Mouse (Mus musculus) heart, embryonic 13.5 days (tissue): ENCODE measurements around the gene Fyttd1. TPM values are rescaled to one million over a fixed set of nuclear protein-coding genes. Genes with fewer than 3 reads are reported as not detected.

ENCODE experiments used
- ATAC-seq: fragments of 200-750 bp; cut with Nextera tagmentation; 2 replicates; pipeline ENCODE4 v1.8.0; 2017; ENCODE audit warnings: moderate TSS enrichment; ENCODE audit not compliant: insufficient number of reproducible peaks, low FRiP score, low TSS enrichment; ENCODE audit errors: extremely low read depth
- H3K27ac ChIP-seq: fragments of 300-500 bp; sonication (generic); replicated peaks from 2 replicates; pipeline ENCODE4 v1.5.1; 2015; ENCODE audit warnings: moderate library complexity, mild to moderate bottlenecking, inconsistent platforms
- H3K27me3 ChIP-seq: fragments of 300-500 bp; sonication (generic); replicated peaks from 2 replicates; pipeline ENCODE4 v1.6.1; 2015; ENCODE audit warnings: mild to moderate bottlenecking, inconsistent platforms
- H3K36me3 ChIP-seq: fragments of 300-500 bp; sonication (generic); 2 replicates; pipeline ENCODE4 v1.6.1; 2015; ENCODE audit warnings: mild to moderate bottlenecking, inconsistent platforms
- H3K4me1 ChIP-seq: fragments of 300-500 bp; sonication (generic); 2 replicates; pipeline ENCODE4 v1.6.1; 2015; ENCODE audit warnings: inconsistent platforms
- H3K4me2 ChIP-seq: fragments of 300-500 bp; sonication (generic); 2 replicates; pipeline ENCODE4 v1.6.1; 2015; ENCODE audit warnings: inconsistent platforms, mild to moderate bottlenecking, moderate library complexity
- H3K4me3 ChIP-seq: fragments of 300-500 bp; sonication (generic); 2 replicates; pipeline ENCODE4 v1.5.1; 2015; ENCODE audit warnings: moderate library complexity, mild to moderate bottlenecking, inconsistent platforms
- H3K9ac ChIP-seq: fragments of 300-500 bp; sonication (generic); 2 replicates; pipeline ENCODE4 v1.6.1; 2015; ENCODE audit warnings: inconsistent platforms, mild to moderate bottlenecking, moderate library complexity
- H3K9me3 ChIP-seq: fragments of 300-500 bp; sonication (generic); 2 replicates; pipeline ENCODE4 v1.6.1; 2016; ENCODE audit warnings: inconsistent platforms
- WGBS: fragments of 180-500 bp; shearing (Covaris S2); methylation state at CpG from one replicate; pipeline ENCODE4 v1.1.7; 2015; ENCODE audit warnings: mixed read lengths; 5-methylcytosine and 5-hydroxymethylcytosine counted together
- polyA plus RNA-seq: library from polyadenylated mRNA; unstranded; fragments of >200 nt; fragmentation: Nextera tagmentation; extraction: Ambion mirVana; gene quantifications from 2 replicates; pipeline ENCODE4 v1.2.1, GENCODE M21; 2015

The Fyttd1 gene
- polyA plus RNA-seq, 1 experiment from 2014 or later, result 102 TPM

GRCm38 (mm10) chr16:32881538-32881937, 4.2 kb downstream of the Fyttd1 start:
- Histone ChIP-seq H3K4me3 (no peak overlapping the region), H3K4me1 (peaks cover 37% of the 10 kb centered on the region), H3K4me2 (no peak overlapping the region), H3K9ac (no peak overlapping the region), H3K27ac (no peak overlapping the region), H3K36me3 (peaks cover 22% of the 10 kb centered on the region), H3K27me3 (no peaks in the 10 kb centered on the region), H3K9me3 (no peaks in the 10 kb centered on the region)
- WGBS, result 72% methylated on average over 7 of the region's 7 CpGs
- no peak for ATAC-seq

GRCm38 (mm10) chr16:32887996-32888395, 10.7 kb downstream of the Fyttd1 start:
- WGBS, result 80% methylated on average over 7 of the region's 7 CpGs
- Histone ChIP-seq H3K4me1 (no peaks in the 10 kb centered on the region), H3K27me3 (no peaks in the 10 kb centered on the region), H3K4me2 (no peak overlapping the region), H3K9me3 (no peaks in the 10 kb centered on the region), H3K9ac (no peak overlapping the region), H3K4me3 (no peak overlapping the region), H3K27ac (no peak overlapping the region), H3K36me3 (peaks cover 68% of the 10 kb centered on the region)
- ATAC-seq, result no peak

- peaks cover 72% of the 10 kb centered on the region for H3K36me3 ChIP-seq
- H3K27me3 ChIP-seq, result no peaks in the 10 kb centered on the region
- WGBS, result 61% methylated on average over 2 of the region's 2 CpGs
- H3K9me3 ChIP-seq, result no peaks in the 10 kb centered on the region
- H3K4me1 ChIP-seq, result no peaks in the 10 kb centered on the region
- H3K9ac ChIP-seq, result no peak overlapping the region
- H3K4me2 ChIP-seq, result no peak overlapping the region
- no peak overlapping the region for H3K4me3 ChIP-seq
- no peak for ATAC-seq
- no peak overlapping the region for H3K27ac ChIP-seq
Measured at GRCm38 (mm10) chr16:32889881-32890280, 12.6 kb downstream of the Fyttd1 start.

GRCm38 (mm10) chr16:32896126-32896525, 18.8 kb downstream of the Fyttd1 start:
- Histone ChIP-seq H3K36me3 (peaks cover 85% of the 10 kb centered on the region), H3K9ac (no peak overlapping the region)

GRCm38 (mm10) chr16:32901360-32902050, 24.2 kb downstream of the Fyttd1 start:
- Histone ChIP-seq H3K27me3 (no peaks in the 10 kb centered on the region), H3K9ac (no peak overlapping the region), H3K27ac (no peak overlapping the region), H3K4me2 (no peak overlapping the region), H3K36me3 (peaks cover 76% of the 10 kb centered on the region), H3K4me3 (no peak overlapping the region), H3K9me3 (no peaks in the 10 kb centered on the region), H3K4me1 (no peaks in the 10 kb centered on the region)
- WGBS, result 81% methylated on average over 2 of the region's 2 CpGs
- ATAC-seq, result no peak

More at GRCm38 (mm10) chr16:32896126-32896525, 18.8 kb downstream of the Fyttd1 start:
- Histone ChIP-seq H3K27me3 (no peaks in the 10 kb centered on the region), H3K9me3 (no peaks in the 10 kb centered on the region), H3K4me3 (no peak overlapping the region), H3K27ac (no peak overlapping the region), H3K4me1 (no peaks in the 10 kb centered on the region), H3K4me2 (no peak overlapping the region)
- ATAC-seq, result no peak

- no peak overlapping the region for H3K4me3 ChIP-seq
- no peak overlapping the region for H3K27ac ChIP-seq
- no peak overlapping the region for H3K4me2 ChIP-seq
- H3K4me1 ChIP-seq, result no peaks in the 10 kb centered on the region
- no peaks in the 10 kb centered on the region for H3K9me3 ChIP-seq
- 63% methylated on average over 3 of the region's 3 CpGs for WGBS
- no peak for ATAC-seq
- H3K36me3 ChIP-seq, result peaks cover 78% of the 10 kb centered on the region
- no peak overlapping the region for H3K9ac ChIP-seq
- H3K27me3 ChIP-seq, result no peaks in the 10 kb centered on the region
Measured at GRCm38 (mm10) chr16:32902051-32902428, 24.7 kb downstream of the Fyttd1 start.

GRCm38 (mm10) chr16:32906186-32906585, 28.9 kb downstream of the Fyttd1 start:
- Histone ChIP-seq H3K27me3 (no peaks in the 10 kb centered on the region), H3K4me3 (no peak overlapping the region), H3K4me2 (no peak overlapping the region), H3K36me3 (peaks cover 54% of the 10 kb centered on the region), H3K27ac (no peak overlapping the region), H3K9ac (no peak overlapping the region), H3K9me3 (no peaks in the 10 kb centered on the region), H3K4me1 (no peaks in the 10 kb centered on the region)
- ATAC-seq, result no peak
- 69% methylated on average over 2 of the region's 2 CpGs for WGBS

GRCm38 (mm10) chr16:32906727-32907126, 29.4 kb downstream of the Fyttd1 start:
- no peaks in the 10 kb centered on the region for H3K27me3 ChIP-seq
- H3K9ac ChIP-seq, result no peak overlapping the region
- no peak overlapping the region for H3K4me3 ChIP-seq
- no peaks in the 10 kb centered on the region for H3K9me3 ChIP-seq
- H3K4me1 ChIP-seq, result no peaks in the 10 kb centered on the region
- peaks cover 50% of the 10 kb centered on the region for H3K36me3 ChIP-seq
- H3K4me2 ChIP-seq, result no peak overlapping the region
- H3K27ac ChIP-seq, result no peak overlapping the region
- no peak for ATAC-seq
- 75% methylated on average over 8 of the region's 8 CpGs for WGBS

GRCm38 (mm10) chr16:32913212-32913611, 35.9 kb downstream of the Fyttd1 start:
- ATAC-seq, result no peak
- peak overlapping the region; percentile 86 for H3K4me2 ChIP-seq
- H3K36me3 ChIP-seq, result peaks cover 3% of the 10 kb centered on the region
- 60% methylated on average over 7 of the region's 7 CpGs for WGBS
- H3K4me3 ChIP-seq, result peak overlapping the region; percentile 97; the same call in 1 of the 2 replicates
- H3K4me1 ChIP-seq, result peaks cover 27% of the 10 kb centered on the region
- no peaks in the 10 kb centered on the region for H3K9me3 ChIP-seq
- H3K9ac ChIP-seq, result peak overlapping the region; percentile 97
- no peak overlapping the region for H3K27ac ChIP-seq
- no peaks in the 10 kb centered on the region for H3K27me3 ChIP-seq

- under 1% methylated on average over 85 of the region's 85 CpGs for WGBS
- Histone ChIP-seq H3K9ac (peak within 1 kb of the TSS; percentile 97), H3K9me3 (no peaks in the 10 kb centered on the region), H3K36me3 (peaks cover under 1% of the 10 kb centered on the region; the same call in 1 of the 2 replicates), H3K4me1 (peaks cover 31% of the 10 kb centered on the region), H3K4me3 (peak within 1 kb of the TSS; percentile 97), H3K27me3 (no peaks in the 10 kb centered on the region), H3K27ac (peak within 1 kb of the TSS; percentile 91), H3K4me2 (peak within 1 kb of the TSS; percentile 86)
- ATAC-seq, result peak; percentile 85
Measured at GRCm38 (mm10) chr16:32913937-32914881, 36.9 kb downstream of the Fyttd1 start, which contains the start of gene Lrch3. TSS of gene Lrch3 (plus strand) at chr16:32914100.

- no peak for ATAC-seq
- Histone ChIP-seq H3K27me3 (no peaks in the 10 kb centered on the region), H3K27ac (no peak overlapping the region), H3K9me3 (no peaks in the 10 kb centered on the region), H3K4me3 (peak overlapping the region; percentile 97), H3K36me3 (peaks cover 11% of the 10 kb centered on the region), H3K4me1 (peaks cover 31% of the 10 kb centered on the region), H3K9ac (peak overlapping the region; percentile 97), H3K4me2 (peak overlapping the region; percentile 86)
- 70% methylated on average over 9 of the region's 9 CpGs for WGBS
Measured at GRCm38 (mm10) chr16:32915292-32916068, 38.2 kb downstream of the Fyttd1 start.
